In the genomic region with DNA sequence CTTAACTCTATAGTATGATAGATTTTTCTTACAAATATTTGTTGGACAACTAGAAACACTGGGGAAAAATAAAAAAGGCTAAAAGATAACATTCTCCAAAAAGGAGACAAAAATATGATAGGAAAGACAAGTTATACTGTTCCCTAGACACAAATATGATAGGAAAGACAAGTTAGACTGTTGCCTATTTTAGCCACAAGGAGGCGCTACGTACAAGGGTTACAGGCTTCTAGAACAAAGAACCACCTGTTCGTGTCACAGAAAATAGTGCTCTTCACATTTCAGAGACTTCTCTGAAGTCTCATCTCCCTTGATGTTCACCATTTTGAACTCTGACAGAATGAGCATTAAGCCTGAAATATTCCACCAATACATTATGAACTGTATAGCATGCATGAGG, we compare ENCODE assay signal across 9 mouse cellular contexts. TPM values are rescaled to one million over a fixed set of nuclear protein-coding genes. Genes with fewer than 3 reads are reported as not detected.
DNase-seq lines count a peak whose midpoint lies in the region; ATAC-seq and TF ChIP-seq lines count a peak whose summit lies in the region.
"Had no signal": no experiment of that assay in that cellular context is flagged by ENCODE, and none has a peak within 500 bp of the region (broad histone marks: within the 10 kb centered on the region; RNA-seq: fewer than 3 reads in every experiment).

No protein-coding gene starts in this region.

- H3K27me3 ChIP-seq in forebrain, embryonic 11.5 days (ENCODE audit: control insufficient read depth, insufficient read depth, low read length), result no peaks in the 10 kb centered on the region
- H3K27me3 ChIP-seq in forebrain, embryonic 16.5 days (replicated peaks; ENCODE audit: control insufficient read depth, insufficient read depth, low read length), result no peaks in the 10 kb centered on the region
- no peaks in the 10 kb centered on the region for H3K27me3 ChIP-seq in neural tube, embryonic 15.5 days (replicated peaks)
- no peaks in the 10 kb centered on the region for H3K27me3 ChIP-seq in stomach, postnatal 0 days (ENCODE audit: control insufficient read depth, insufficient read depth, low read length)
- H3K27me3 ChIP-seq: limb, embryonic 13.5 days had no signal

- H3K27ac ChIP-seq in forebrain, embryonic 11.5 days (ENCODE audit: low read depth, low read length), result no peak overlapping the region
- no peak overlapping the region for H3K27ac ChIP-seq in forebrain, embryonic 16.5 days (ENCODE audit: low read length)
- H3K27ac ChIP-seq in neural tube, embryonic 15.5 days (replicated peaks), result no peak overlapping the region
- no peak overlapping the region for H3K27ac ChIP-seq in stomach, postnatal 0 days (replicated peaks)
- H3K27ac ChIP-seq: limb, embryonic 13.5 days had no signal

- H3K36me3 ChIP-seq in forebrain, embryonic 11.5 days (ENCODE audit: control insufficient read depth, insufficient read depth, low read length), result no peaks in the 10 kb centered on the region
- no peaks in the 10 kb centered on the region for H3K36me3 ChIP-seq in forebrain, embryonic 16.5 days (ENCODE audit: control insufficient read depth, insufficient read depth)
- no peaks in the 10 kb centered on the region for H3K36me3 ChIP-seq in neural tube, embryonic 15.5 days
- H3K36me3 ChIP-seq in stomach, postnatal 0 days (ENCODE audit: control insufficient read depth, insufficient read depth, low read length), result no peaks in the 10 kb centered on the region
- H3K36me3 ChIP-seq: limb, embryonic 13.5 days had no signal

- peaks cover 7% of the 10 kb centered on the region; the same call in 1 of the 2 replicates for H3K4me1 ChIP-seq in forebrain, embryonic 11.5 days (replicated peaks; ENCODE audit: control insufficient read depth, insufficient read depth, low read length)
- no peaks in the 10 kb centered on the region for H3K4me1 ChIP-seq in forebrain, embryonic 16.5 days (replicated peaks; ENCODE audit: control insufficient read depth, insufficient read depth, low read length)
- H3K4me1 ChIP-seq in neural tube, embryonic 15.5 days, result peaks cover 20% of the 10 kb centered on the region
- no peaks in the 10 kb centered on the region for H3K4me1 ChIP-seq in stomach, postnatal 0 days (replicated peaks; ENCODE audit: control insufficient read depth, insufficient read depth)
- H3K4me1 ChIP-seq: limb, embryonic 13.5 days had no signal

- WGBS in forebrain, embryonic 11.5 days, result under 1% methylated on average over 3 of the region's 3 CpGs
- WGBS in forebrain, embryonic 16.5 days, result 2% methylated on average over 3 of the region's 3 CpGs
- WGBS in neural tube, embryonic 15.5 days, result 3% methylated on average over 3 of the region's 3 CpGs
- 2% methylated on average over 3 of the region's 3 CpGs for WGBS in stomach, postnatal 0 days

- peak; percentile 92 for TF ChIP-seq CTCF in stomach, postnatal 0 days (IDR thresholded peaks at IDR 0.05; ENCODE audit: low read depth)

- no peak for ATAC-seq in forebrain, embryonic 11.5 days (replicated peaks; ENCODE audit: low FRiP score)
- ATAC-seq in forebrain, embryonic 16.5 days, result no peak
- ATAC-seq in neural tube, embryonic 15.5 days (ENCODE audit: low FRiP score), result no peak
- ATAC-seq in stomach, postnatal 0 days (ENCODE audit: low FRiP score, low TSS enrichment), result no peak

- no peaks in the 10 kb centered on the region for H3K9me3 ChIP-seq in forebrain, embryonic 11.5 days (ENCODE audit: control insufficient read depth, low read length)
- no peaks in the 10 kb centered on the region for H3K9me3 ChIP-seq in forebrain, embryonic 16.5 days (ENCODE audit: control insufficient read depth, low read length)
- H3K9me3 ChIP-seq in neural tube, embryonic 15.5 days (replicated peaks), result no peaks in the 10 kb centered on the region
- H3K9me3 ChIP-seq in stomach, postnatal 0 days (ENCODE audit: control insufficient read depth, low read length), result no peaks in the 10 kb centered on the region
- H3K9me3 ChIP-seq: limb, embryonic 13.5 days had no signal

- no peak overlapping the region for H3K9ac ChIP-seq in forebrain, embryonic 11.5 days (ENCODE audit: low read length)
- no peak overlapping the region for H3K9ac ChIP-seq in forebrain, embryonic 16.5 days (replicated peaks; ENCODE audit: low read depth, low read length)
- no peak overlapping the region for H3K9ac ChIP-seq in neural tube, embryonic 15.5 days (replicated peaks)
- no peak overlapping the region for H3K9ac ChIP-seq in stomach, postnatal 0 days (ENCODE audit: low read length)
- H3K9ac ChIP-seq: limb, embryonic 13.5 days had no signal

- peak; percentile 67 for DNase-seq in forebrain, embryonic 11.5 days (ENCODE audit: low spot score)
- DNase-seq in neural tube, embryonic 10.5 days (ENCODE audit: extremely low spot score, low spot score), result peak; percentile 51
- DNase-seq in cerebellum, postnatal 10 days, result peak; percentile 78 to 86
- peak; percentile 67 to 74 for DNase-seq in kidney, postnatal 4 days
- peak; percentile 77 for DNase-seq in lung, postnatal 14 days
- peak; percentile 59 for DNase-seq in stomach, postnatal 0 days (ENCODE audit: low spot score)

- no peak overlapping the region for H3K4me2 ChIP-seq in forebrain, embryonic 11.5 days (ENCODE audit: low read depth, low read length, severe bottlenecking)
- no peak overlapping the region for H3K4me2 ChIP-seq in forebrain, embryonic 16.5 days (ENCODE audit: low read length)
- H3K4me2 ChIP-seq in neural tube, embryonic 15.5 days, result no peak overlapping the region
- no peak overlapping the region for H3K4me2 ChIP-seq in stomach, postnatal 0 days (replicated peaks; ENCODE audit: low read depth)
- H3K4me2 ChIP-seq: limb, embryonic 13.5 days had no signal

- no peak overlapping the region for H3K4me3 ChIP-seq in forebrain, embryonic 11.5 days (ENCODE audit: low read depth, low read length)
- H3K4me3 ChIP-seq in forebrain, embryonic 16.5 days (replicated peaks; ENCODE audit: low read length), result no peak overlapping the region
- H3K4me3 ChIP-seq in neural tube, embryonic 15.5 days (replicated peaks), result no peak overlapping the region
- H3K4me3 ChIP-seq in stomach, postnatal 0 days (ENCODE audit: low read depth, low read length), result no peak overlapping the region
- H3K4me3 ChIP-seq: limb, embryonic 13.5 days had no signal

- TF ChIP-seq EP300 in stomach, postnatal 0 days (optimal IDR thresholded peaks at IDR 0.05), result no peak

RNA-seq across cellular contexts. Expression of a gene that starts 53.6 kb away (rescaled TPM):
- polyA plus RNA-seq in forebrain, embryonic 11.5 days (2014; fragmentation: Nextera tagmentation; extraction: Ambion mirVana), result 0.21 and 0.25 TPM in 2 replicates
- polyA plus RNA-seq in forebrain, embryonic 16.5 days (2015; fragmentation: Nextera tagmentation; extraction: Ambion mirVana), result 0.96 and 1.2 TPM in 2 replicates
- 2.5 and 3.9 TPM in 2 replicates for polyA plus RNA-seq in neural tube, embryonic 15.5 days (2015; fragmentation: Nextera tagmentation; extraction: Ambion mirVana)
- 0.06 and 0.34 TPM in 2 replicates for polyA plus RNA-seq in stomach, postnatal 0 days (2015; fragmentation: Nextera tagmentation; extraction: Ambion mirVana)

RNA-seq across cellular contexts. Expression of a gene that starts 59.0 kb away (rescaled TPM):
- 193 and 215 TPM in 2 replicates for polyA plus RNA-seq in forebrain, embryonic 11.5 days (2014; fragmentation: Nextera tagmentation; extraction: Ambion mirVana)
- polyA plus RNA-seq in forebrain, embryonic 16.5 days (2015; fragmentation: Nextera tagmentation; extraction: Ambion mirVana), result 249 and 266 TPM in 2 replicates
- polyA plus RNA-seq in neural tube, embryonic 15.5 days (2015; fragmentation: Nextera tagmentation; extraction: Ambion mirVana), result 182 and 188 TPM in 2 replicates
- polyA plus RNA-seq in stomach, postnatal 0 days (2015; fragmentation: Nextera tagmentation; extraction: Ambion mirVana), result 54.2 and 54.8 TPM in 2 replicates
